ENCODE assay signal across 1 mouse cellular context in the genomic region with DNA sequence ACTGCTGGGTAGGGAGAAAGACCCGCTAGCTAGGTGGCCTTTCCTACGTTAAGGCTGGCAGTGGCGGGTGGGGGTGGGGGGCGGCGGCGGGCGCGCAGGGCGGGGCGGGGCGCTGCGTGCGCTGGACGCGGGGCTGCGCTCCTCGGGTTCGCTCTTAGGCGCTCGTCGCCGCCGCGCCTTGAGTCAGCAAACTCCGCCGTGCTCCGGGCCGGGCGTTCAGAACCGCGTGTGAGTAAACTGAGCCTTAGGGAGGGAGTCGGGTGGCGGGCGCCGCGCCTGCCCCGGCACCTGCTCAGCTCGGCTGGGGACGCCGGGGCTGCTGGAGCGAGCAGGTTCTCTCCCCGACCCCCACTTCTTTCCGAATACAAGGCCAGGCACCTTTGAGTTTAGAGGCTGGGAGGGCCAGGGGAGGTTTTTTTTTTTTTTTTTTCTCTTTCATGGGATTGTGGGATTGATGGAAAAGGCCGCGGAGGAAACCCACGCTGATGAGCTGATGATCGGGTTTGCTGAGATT.
TF ChIP-seq lines count a peak whose summit lies in the region.

Gene Snx10, plus strand, starts transcription at position 95 of the 514 bp plus-strand sequence.

TF ChIP-seq in CH12.LX, 34 proteins besides CTCF, POLR2A, EP300 and RAD21 (continued from another document):
- no peak for TF ChIP-seq MAFK (IDR thresholded peaks at IDR 0.05; ENCODE audit: insufficient replicate concordance, low read length)
- no peak for TF ChIP-seq IRF4 (IDR thresholded peaks at IDR 0.05; ENCODE audit: low read depth, low read length)
- TF ChIP-seq ZMIZ1 (IDR thresholded peaks at IDR 0.05; ENCODE audit: low read depth, low read length) = no peak
- no peak for TF ChIP-seq GABPA (IDR thresholded peaks at IDR 0.05; ENCODE audit: insufficient replicate concordance, low read depth, low read length)
- no peak; the same call in 1 of the 2 replicates for TF ChIP-seq BHLHE40 (IDR thresholded peaks at IDR 0.05; ENCODE audit: low read depth, low read length)
- TF ChIP-seq HCFC1 (IDR thresholded peaks at IDR 0.05; ENCODE audit: low read depth, low read length) = no peak
- TF ChIP-seq POLR2AphosphoS2 (IDR thresholded peaks at IDR 0.05; ENCODE audit: low read depth, low read length) = no peak
- 0 out of 2 replicates have a peak, but pooled peaks have one; percentile 7 for TF ChIP-seq MAZ (IDR thresholded peaks at IDR 0.05; ENCODE audit: low read depth, low read length)
- 0 out of 2 replicates have a peak, but pooled peaks have one; percentile 25 for TF ChIP-seq NRF1 (IDR thresholded peaks at IDR 0.05; ENCODE audit: low read depth, low read length)
- TF ChIP-seq USF2 (conservative IDR thresholded peaks at IDR 0.05; ENCODE audit: low read depth, low read length) = no peak
- TF ChIP-seq MEF2A (IDR thresholded peaks at IDR 0.05; ENCODE audit: borderline replicate concordance, low read depth, low read length) = no peak
- TF ChIP-seq ZC3H11A (IDR thresholded peaks at IDR 0.05; ENCODE audit: low read depth, low read length) = no peak
